ENCODE assay signal across 21 mouse cellular contexts in genomic region chr3:114833120-114833519, GRCm38 (mm10).
A peak's percentile ranks its signal among the peaks of the same experiment; 100 is the strongest.
DNase-seq lines count a peak whose midpoint lies in the region; ATAC-seq and TF ChIP-seq lines count a peak whose summit lies in the region.
"Had no signal": no experiment of that assay in that cellular context is flagged by ENCODE, and none has a peak within 500 bp of the region (broad histone marks: within the 10 kb centered on the region; RNA-seq: fewer than 3 reads in every experiment).

No protein-coding gene starts in this region.

- H3K4me3 ChIP-seq in heart, embryonic 14.5 days (ENCODE audit: control insufficient read depth in 1 of 2, insufficient read depth in 1 of 2, low read depth in 1 of 2, low read length in 2 of 2), result no peak overlapping the region
- no peak overlapping the region for H3K4me3 ChIP-seq in midbrain, embryonic 11.5 days (ENCODE audit: low read depth, low read length)
- no peak overlapping the region for H3K4me3 ChIP-seq in midbrain, embryonic 15.5 days
- no peak overlapping the region for H3K4me3 ChIP-seq in midbrain, embryonic 13.5 days (replicated peaks)
- no peak overlapping the region for H3K4me3 ChIP-seq in midbrain, postnatal 0 days (ENCODE audit: low read depth, low read length)

- H3K4me2 ChIP-seq in heart, embryonic 14.5 days (ENCODE audit: low read length), result no peak overlapping the region
- H3K4me2 ChIP-seq in midbrain, embryonic 11.5 days, result no peak overlapping the region
- H3K4me2 ChIP-seq in midbrain, embryonic 15.5 days, result no peak overlapping the region
- no peak overlapping the region for H3K4me2 ChIP-seq in midbrain, embryonic 13.5 days (replicated peaks)
- no peak overlapping the region for H3K4me2 ChIP-seq in midbrain, postnatal 0 days (ENCODE audit: low read depth, low read length, poor library complexity, severe bottlenecking)

- H3K36me3 ChIP-seq in heart, embryonic 14.5 days (ENCODE audit: control insufficient read depth, insufficient read depth, low read length), result no peaks in the 10 kb centered on the region
- no peaks in the 10 kb centered on the region for H3K36me3 ChIP-seq in midbrain, embryonic 11.5 days (ENCODE audit: control insufficient read depth, insufficient read depth, low read length)
- no peaks in the 10 kb centered on the region for H3K36me3 ChIP-seq in midbrain, embryonic 15.5 days (replicated peaks)
- H3K36me3 ChIP-seq in midbrain, embryonic 13.5 days, result no peaks in the 10 kb centered on the region
- H3K36me3 ChIP-seq in midbrain, postnatal 0 days (ENCODE audit: insufficient read depth, low read length), result no peaks in the 10 kb centered on the region
- H3K36me3 ChIP-seq: G1E had no signal

- H3K9me3 ChIP-seq in heart, embryonic 14.5 days (ENCODE audit: control insufficient read depth, low read length), result no peaks in the 10 kb centered on the region
- H3K9me3 ChIP-seq in midbrain, embryonic 11.5 days (ENCODE audit: control insufficient read depth, low read length), result no peaks in the 10 kb centered on the region
- no peaks in the 10 kb centered on the region for H3K9me3 ChIP-seq in midbrain, embryonic 15.5 days
- no peaks in the 10 kb centered on the region for H3K9me3 ChIP-seq in midbrain, embryonic 13.5 days
- H3K9me3 ChIP-seq in midbrain, postnatal 0 days (ENCODE audit: low read length), result no peaks in the 10 kb centered on the region
- H3K9me3 ChIP-seq: G1E had no signal

- no peak overlapping the region for H3K9ac ChIP-seq in heart, embryonic 14.5 days (ENCODE audit: low read length)
- no peak overlapping the region for H3K9ac ChIP-seq in midbrain, embryonic 11.5 days (ENCODE audit: low read length)
- H3K9ac ChIP-seq in midbrain, embryonic 15.5 days, result no peak overlapping the region
- no peak overlapping the region for H3K9ac ChIP-seq in midbrain, embryonic 13.5 days (replicated peaks)
- no peak overlapping the region for H3K9ac ChIP-seq in midbrain, postnatal 0 days (replicated peaks; ENCODE audit: low read length, poor library complexity, severe bottlenecking)

- TF ChIP-seq CTCF in midbrain, postnatal 0 days (IDR thresholded peaks at IDR 0.05), result no peak

- no peaks in the 10 kb centered on the region for H3K27me3 ChIP-seq in heart, embryonic 14.5 days (ENCODE audit: control insufficient read depth, insufficient read depth, low read length)
- no peaks in the 10 kb centered on the region for H3K27me3 ChIP-seq in midbrain, embryonic 11.5 days (ENCODE audit: control insufficient read depth, insufficient read depth, low read length)
- no peaks in the 10 kb centered on the region for H3K27me3 ChIP-seq in midbrain, embryonic 15.5 days (replicated peaks)
- H3K27me3 ChIP-seq in midbrain, embryonic 13.5 days, result no peaks in the 10 kb centered on the region
- no peaks in the 10 kb centered on the region for H3K27me3 ChIP-seq in midbrain, postnatal 0 days (ENCODE audit: insufficient read depth, low read length)
- H3K27me3 ChIP-seq: CH12.LX, Patski had no signal

- no peak for DNase-seq in heart, adult 18-20 months
- no peak for DNase-seq in midbrain, embryonic 11.5 days (ENCODE audit: low spot score, missing footprints)
- no peak for DNase-seq in midbrain, postnatal 0 days (ENCODE audit: low spot score)
- DNase-seq: adrenal gland, adult 2 months; adrenal gland, adult 8-10 months; adrenal gland, postnatal 10 days; adrenal gland, postnatal 14 days; adrenal gland, postnatal 25 days; adrenal gland, postnatal 36 days; B cell, adult 2 months; cerebellum, adult 11 months; cerebellum, adult 11-12 months; cerebellum, adult 18-20 months had no signal

- 72% methylated on average over 2 of the region's 2 CpGs for WGBS in heart, embryonic 14.5 days
- 83% methylated on average over 2 of the region's 2 CpGs for WGBS in midbrain, embryonic 11.5 days
- WGBS in midbrain, embryonic 15.5 days, result 82% methylated on average over 2 of the region's 2 CpGs
- WGBS in midbrain, embryonic 13.5 days, result 78% methylated on average over 2 of the region's 2 CpGs
- WGBS in midbrain, postnatal 0 days, result 85% methylated on average over 2 of the region's 2 CpGs

- ATAC-seq in heart, embryonic 14.5 days (ENCODE audit: insufficient number of reproducible peaks, insufficient read depth, low FRiP score, low read depth), result peak; percentile 50; the same call in 1 of the 2 replicates
- ATAC-seq in midbrain, embryonic 11.5 days (ENCODE audit: low FRiP score), result 0 out of 2 replicates have a peak, but pooled peaks have one; percentile 30
- ATAC-seq in midbrain, embryonic 15.5 days (replicated peaks), result no peak
- 0 out of 2 replicates have a peak, but pooled peaks have one; percentile 56 for ATAC-seq in midbrain, embryonic 13.5 days
- no peak for ATAC-seq in midbrain, postnatal 0 days (ENCODE audit: low FRiP score)
- ATAC-seq: activated CD4-positive, CD25-positive, alpha-beta regulatory T cell, adult 4 months; CD4-positive, CD25-positive, alpha-beta regulatory T cell, adult 4 months; Patski had no signal

- H3K27ac ChIP-seq in heart, embryonic 14.5 days (replicated peaks in 1 of 2; ENCODE audit: control insufficient read depth in 1 of 2, insufficient read depth in 1 of 2, low read depth in 2 of 2, low read length in 2 of 2), result no peak overlapping the region
- H3K27ac ChIP-seq in midbrain, embryonic 11.5 days (ENCODE audit: low read depth, low read length), result no peak overlapping the region
- no peak overlapping the region for H3K27ac ChIP-seq in midbrain, embryonic 15.5 days
- no peak overlapping the region for H3K27ac ChIP-seq in midbrain, embryonic 13.5 days
- no peak overlapping the region for H3K27ac ChIP-seq in midbrain, postnatal 0 days (ENCODE audit: low read depth, low read length)

- H3K4me1 ChIP-seq in heart, embryonic 14.5 days (ENCODE audit: control insufficient read depth in 2 of 2, insufficient read depth in 2 of 2, low read length in 2 of 2), result no peaks in the 10 kb centered on the region
- no peaks in the 10 kb centered on the region for H3K4me1 ChIP-seq in midbrain, embryonic 11.5 days (ENCODE audit: control insufficient read depth, insufficient read depth, low read length)
- no peaks in the 10 kb centered on the region for H3K4me1 ChIP-seq in midbrain, embryonic 15.5 days
- H3K4me1 ChIP-seq in midbrain, embryonic 13.5 days (replicated peaks), result no peaks in the 10 kb centered on the region
- no peaks in the 10 kb centered on the region for H3K4me1 ChIP-seq in midbrain, postnatal 0 days (ENCODE audit: insufficient read depth, low read length)

Comparison
In these comparisons a context has a peak if more than half of its experiments do, and no peak if none do; other contexts are left out.
1. ATAC-seq: peak in heart, embryonic 14.5 days (single experiment), midbrain, embryonic 11.5 days (single experiment) and midbrain, embryonic 13.5 days (single experiment); none in midbrain, embryonic 15.5 days (single experiment) and midbrain, postnatal 0 days (single experiment).